Comparison of ENCODE assay signal across 12 mouse cellular contexts in the genomic region with DNA sequence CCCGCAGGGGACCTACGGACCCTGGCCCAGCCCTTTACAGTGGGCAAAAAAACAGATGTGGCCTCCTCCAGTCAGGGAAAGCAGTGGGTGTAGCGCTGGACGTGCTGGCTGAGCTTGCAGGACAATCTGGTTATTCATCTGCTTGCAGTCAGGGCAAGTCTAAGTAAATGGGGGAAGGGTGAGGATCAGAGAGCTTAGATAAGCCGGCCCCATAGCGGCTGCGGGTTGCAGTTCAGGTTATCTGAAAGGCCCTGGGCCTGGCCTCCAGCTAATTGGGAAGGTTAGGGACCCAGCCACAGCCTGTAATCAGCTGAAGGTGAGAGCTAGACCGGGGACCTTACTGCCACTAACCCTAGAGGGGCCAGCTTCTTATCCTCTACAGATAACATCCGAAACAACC. TPM values are rescaled to one million over a fixed set of nuclear protein-coding genes. Genes with fewer than 3 reads are reported as not detected.
DNase-seq lines count a peak whose midpoint lies in the region; ATAC-seq and TF ChIP-seq lines count a peak whose summit lies in the region.
"Had no signal": no experiment of that assay in that cellular context is flagged by ENCODE, and none has a peak within 500 bp of the region (broad histone marks: within the 10 kb centered on the region; RNA-seq: fewer than 3 reads in every experiment).

No protein-coding gene starts in this region.

- no peak for TF ChIP-seq EP300 in lung, postnatal 0 days (IDR thresholded peaks at IDR 0.05)

- H3K36me3 ChIP-seq in lung, postnatal 0 days (ENCODE audit: insufficient read depth, low read length), result no peaks in the 10 kb centered on the region
- no peaks in the 10 kb centered on the region for H3K36me3 ChIP-seq in embryonic facial prominence, embryonic 11.5 days (replicated peaks; ENCODE audit: control insufficient read depth, insufficient read depth, low read depth, low read length)
- H3K36me3 ChIP-seq in kidney, embryonic 14.5 days (ENCODE audit: control insufficient read depth, insufficient read depth, low read length), result no peaks in the 10 kb centered on the region
- H3K36me3 ChIP-seq: limb, embryonic 12.5 days had no signal

- H3K4me1 ChIP-seq in lung, postnatal 0 days (ENCODE audit: insufficient read depth, low read depth, low read length), result peaks cover 15% of the 10 kb centered on the region
- H3K4me1 ChIP-seq in embryonic facial prominence, embryonic 11.5 days (ENCODE audit: control insufficient read depth, insufficient read depth, low read length), result peaks cover 20% of the 10 kb centered on the region
- peaks cover 58% of the 10 kb centered on the region for H3K4me1 ChIP-seq in kidney, embryonic 14.5 days (ENCODE audit: control insufficient read depth, insufficient read depth, low read length)

- H3K9me3 ChIP-seq in lung, postnatal 0 days (ENCODE audit: low read length), result no peaks in the 10 kb centered on the region
- H3K9me3 ChIP-seq in embryonic facial prominence, embryonic 11.5 days (replicated peaks; ENCODE audit: control insufficient read depth, low read length), result no peaks in the 10 kb centered on the region
- no peaks in the 10 kb centered on the region for H3K9me3 ChIP-seq in kidney, embryonic 14.5 days (ENCODE audit: control insufficient read depth, low read length)
- H3K9me3 ChIP-seq: limb, embryonic 12.5 days had no signal

- H3K27me3 ChIP-seq in lung, postnatal 0 days (replicated peaks; ENCODE audit: insufficient read depth, low read length), result peaks cover 6% of the 10 kb centered on the region; the same call in 1 of the 2 replicates
- H3K27me3 ChIP-seq in embryonic facial prominence, embryonic 11.5 days (ENCODE audit: control insufficient read depth, insufficient read depth, low read length), result peaks cover 34% of the 10 kb centered on the region
- peaks cover 26% of the 10 kb centered on the region for H3K27me3 ChIP-seq in kidney, embryonic 14.5 days (ENCODE audit: control insufficient read depth, insufficient read depth, low read length)

- H3K4me2 ChIP-seq in lung, postnatal 0 days (replicated peaks; ENCODE audit: low read depth, low read length), result no peak overlapping the region
- H3K4me2 ChIP-seq in embryonic facial prominence, embryonic 11.5 days (ENCODE audit: low read depth, low read length), result 0 out of 2 replicates have a peak overlapping the region, but pooled peaks have one; percentile 13
- no peak overlapping the region for H3K4me2 ChIP-seq in kidney, embryonic 14.5 days (replicated peaks; ENCODE audit: low read depth, low read length)
- H3K4me2 ChIP-seq: limb, embryonic 12.5 days had no signal

- no peak for ATAC-seq in lung, postnatal 0 days
- ATAC-seq in embryonic facial prominence, embryonic 11.5 days (replicated peaks; ENCODE audit: insufficient number of reproducible peaks, low FRiP score, low TSS enrichment, low read depth), result no peak
- ATAC-seq in kidney, embryonic 14.5 days (ENCODE audit: low FRiP score, low TSS enrichment), result no peak
- ATAC-seq in megakaryocyte-erythroid progenitor cell, adult 5-6 weeks (replicated peaks; ENCODE audit: low FRiP score, low TSS enrichment, poor library complexity, severe bottlenecking), result peak; percentile 63
- ATAC-seq: forebrain, postnatal 0 days had no signal

- no peak for TF ChIP-seq CTCF in lung, postnatal 0 days (IDR thresholded peaks at IDR 0.05)

- DNase-seq in lung, postnatal 0 days (ENCODE audit: low spot score), result no peak
- no peak for DNase-seq in lung, adult 18-20 months
- DNase-seq in embryonic facial prominence, embryonic 11.5 days (ENCODE audit: low spot score), result peak; percentile 33
- DNase-seq in ovary, adult 18-20 months (ENCODE audit: low spot score), result no peak
- DNase-seq in cerebellum, adult 18-20 months, result no peak
- DNase-seq: forebrain, postnatal 0 days; heart, adult 18-20 months; thymus, postnatal 14 days had no signal

- H3K4me3 ChIP-seq in lung, postnatal 0 days (ENCODE audit: low read depth, low read length), result no peak overlapping the region
- no peak overlapping the region for H3K4me3 ChIP-seq in embryonic facial prominence, embryonic 11.5 days (ENCODE audit: low read depth, low read length)
- no peak overlapping the region for H3K4me3 ChIP-seq in kidney, embryonic 14.5 days (ENCODE audit: low read length)
- H3K4me3 ChIP-seq: limb, embryonic 12.5 days had no signal

- no peak overlapping the region for H3K9ac ChIP-seq in lung, postnatal 0 days (replicated peaks; ENCODE audit: low read depth)
- H3K9ac ChIP-seq in embryonic facial prominence, embryonic 11.5 days (replicated peaks; ENCODE audit: low read length), result no peak overlapping the region
- no peak overlapping the region for H3K9ac ChIP-seq in kidney, embryonic 14.5 days (ENCODE audit: low read depth, low read length)
- H3K9ac ChIP-seq: forebrain, postnatal 0 days; limb, embryonic 12.5 days had no signal

- 39% methylated on average over 9 of the region's 9 CpGs for WGBS in lung, postnatal 0 days
- WGBS in embryonic facial prominence, embryonic 11.5 days, result 7% methylated on average over 9 of the region's 9 CpGs
- WGBS in kidney, embryonic 14.5 days, result 25% methylated on average over 9 of the region's 9 CpGs

- peak overlapping the region; percentile 47; the same call in 1 of the 2 replicates for H3K27ac ChIP-seq in lung, postnatal 0 days (ENCODE audit: low read length)
- H3K27ac ChIP-seq in embryonic facial prominence, embryonic 11.5 days (replicated peaks; ENCODE audit: low read depth, low read length), result 0 out of 2 replicates have a peak overlapping the region, but pooled peaks have one; percentile 22
- peak overlapping the region; percentile 53; the same call in 1 of the 2 replicates for H3K27ac ChIP-seq in kidney, embryonic 14.5 days (ENCODE audit: low read depth, low read length)
- H3K27ac ChIP-seq: limb, embryonic 12.5 days had no signal

RNA-seq across cellular contexts. Expression of a gene that starts 5.0 kb away (rescaled TPM):
- polyA plus RNA-seq in lung, postnatal 0 days (2015; fragmentation: Nextera tagmentation; extraction: Ambion mirVana), result 43.6 and 49.6 TPM in 2 replicates
- polyA plus RNA-seq in embryonic facial prominence, embryonic 11.5 days (2014; fragmentation: Nextera tagmentation; extraction: Ambion mirVana), result 22.3 and 25.9 TPM in 2 replicates
- 18.2 and 19.8 TPM in 2 replicates for polyA plus RNA-seq in kidney, embryonic 14.5 days (2014; fragmentation: Nextera tagmentation; extraction: Ambion mirVana)
- total RNA-seq in megakaryocyte-erythroid progenitor cell, adult 5-6 weeks (2014; fragmentation: Nextera tagmentation), result not detected in 2 replicates
- total RNA-seq in megakaryocyte-erythroid progenitor cell, adult 5-6 weeks (2017), result 0.19 TPM in 1 of 2 replicates, not detected in the other

RNA-seq across cellular contexts. Expression of a gene that starts 22.8 kb away (rescaled TPM):
- not detected in 2 replicates for polyA plus RNA-seq in lung, postnatal 0 days (2015; fragmentation: Nextera tagmentation; extraction: Ambion mirVana)
- not detected in 2 replicates for polyA plus RNA-seq in embryonic facial prominence, embryonic 11.5 days (2014; fragmentation: Nextera tagmentation; extraction: Ambion mirVana)
- not detected in 2 replicates for polyA plus RNA-seq in kidney, embryonic 14.5 days (2014; fragmentation: Nextera tagmentation; extraction: Ambion mirVana)
- not detected in 2 replicates for total RNA-seq in megakaryocyte-erythroid progenitor cell, adult 5-6 weeks (2014; fragmentation: Nextera tagmentation)
- not detected in 2 replicates for total RNA-seq in megakaryocyte-erythroid progenitor cell, adult 5-6 weeks (2017)
- total RNA-seq: ES-E14; forebrain, postnatal 0 days; heart, adult 18-20 months had no signal
- polyA plus RNA-seq: forebrain, postnatal 0 days; limb, embryonic 12.5 days had no signal

RNA-seq across cellular contexts. Expression of a gene that starts 58.9 kb away (rescaled TPM):
- polyA plus RNA-seq in lung, postnatal 0 days (2015; fragmentation: Nextera tagmentation; extraction: Ambion mirVana), result 46.2 and 48.5 TPM in 2 replicates
- 0.65 and 1.5 TPM in 2 replicates for polyA plus RNA-seq in embryonic facial prominence, embryonic 11.5 days (2014; fragmentation: Nextera tagmentation; extraction: Ambion mirVana)
- polyA plus RNA-seq in kidney, embryonic 14.5 days (2014; fragmentation: Nextera tagmentation; extraction: Ambion mirVana), result 0.06 TPM in 1 of 2 replicates, not detected in the other
- not detected in 2 replicates for total RNA-seq in megakaryocyte-erythroid progenitor cell, adult 5-6 weeks (2014; fragmentation: Nextera tagmentation)
- 0.57 TPM in 1 of 2 replicates, not detected in the other for total RNA-seq in megakaryocyte-erythroid progenitor cell, adult 5-6 weeks (2017)

Comparison
In these comparisons a context has a peak if more than half of its experiments do, and no peak if none do; other contexts are left out.
1. RNA of a gene that starts 58.9 kb away (polyA plus RNA-seq): 46.2 to 48.5 TPM in lung, postnatal 0 days; 0.65 to 1.5 TPM in embryonic facial prominence, embryonic 11.5 days and 0.06 TPM in kidney, embryonic 14.5 days; every median in the first group is over 10 times any median in the second.
2. Peak in every context shown above with its lines, with median percentiles within 50 percentile points of each other: H3K27ac ChIP-seq.